Mouse (Mus musculus): Measurements from ENCODE around the gene Spsb1. TPM values are rescaled to one million over a fixed set of nuclear protein-coding genes. Genes with fewer than 3 reads are reported as not detected.

Spsb1 gene
- polyA plus RNA-seq (2017; shearing (Covaris generic)): 1 to 10 TPM; 1.7 to 8.9 (median 7.9) TPM

- peak; percentile 92 for ATAC-seq
Measured at GRCm38 (mm10) chr4:149954893-149955439, at the start of gene Spsb1. Gene Spsb1 (minus strand): TSS chr4:149955043.

- ATAC-seq: no peak
Measured at GRCm38 (mm10) chr4:150003641-150004040, 48.8 kb upstream of the Spsb1 start.

- ATAC-seq: no peak
Measured at GRCm38 (mm10) chr4:150003021-150003580, 48.3 kb upstream of the Spsb1 start.

- no peak for ATAC-seq
Measured at GRCm38 (mm10) chr4:150002021-150002528, 47.2 kb upstream of the Spsb1 start.

GRCm38 (mm10) chr4:150001221-150001860, 46.5 kb upstream of the Spsb1 start:
- ATAC-seq: peak; percentile 90

- no peak for ATAC-seq
Measured at GRCm38 (mm10) chr4:149999931-150000555, 45.2 kb upstream of the Spsb1 start.

- ATAC-seq: no peak
Measured at GRCm38 (mm10) chr4:149999510-149999900, 44.7 kb upstream of the Spsb1 start.

- ATAC-seq: no peak
Measured at GRCm38 (mm10) chr4:149998786-149999509, 44.1 kb upstream of the Spsb1 start.

- no peak for ATAC-seq
Measured at GRCm38 (mm10) chr4:149997999-149998398, 43.2 kb upstream of the Spsb1 start.

- no peak for ATAC-seq
Measured at GRCm38 (mm10) chr4:149996440-149996839, 41.6 kb upstream of the Spsb1 start.

GRCm38 (mm10) chr4:149995911-149996310, 41.1 kb upstream of the Spsb1 start:
- ATAC-seq: no peak

- ATAC-seq: no peak
Measured at GRCm38 (mm10) chr4:149994218-149994617, 39.4 kb upstream of the Spsb1 start.

GRCm38 (mm10) chr4:149992670-149993032, 37.8 kb upstream of the Spsb1 start:
- ATAC-seq: no peak

GRCm38 (mm10) chr4:149991755-149992669, 37.2 kb upstream of the Spsb1 start:
- ATAC-seq: no peak

- peak; percentile 22 for ATAC-seq
Measured at GRCm38 (mm10) chr4:149990954-149991633, 36.3 kb upstream of the Spsb1 start.

GRCm38 (mm10) chr4:149990212-149990953, 35.5 kb upstream of the Spsb1 start:
- no peak for ATAC-seq

GRCm38 (mm10) chr4:149988931-149989556, 34.2 kb upstream of the Spsb1 start:
- ATAC-seq: peak; percentile 97

- no peak for ATAC-seq
Measured at GRCm38 (mm10) chr4:149988301-149988700, 33.5 kb upstream of the Spsb1 start.

GRCm38 (mm10) chr4:149986671-149987417, 32.0 kb upstream of the Spsb1 start:
- no peak for ATAC-seq
